Mouse (Mus musculus) liver, embryonic 18 days (tissue): ENCODE results near the gene Gm28891. TPM values are rescaled to one million over a fixed set of nuclear protein-coding genes. Genes with fewer than 3 reads are reported as not detected.

Experiments used
- polyA plus RNA-seq: library from polyadenylated mRNA; depleted of rRNA; stranded (reverse); fragments of >200 nt; gene quantifications from 2 replicates; pipeline ENCODE4 v1.2.3, GENCODE M21; 2012; rRNA removed

The Gm28891 gene
- not detected in 2 replicates for polyA plus RNA-seq

DNA sequence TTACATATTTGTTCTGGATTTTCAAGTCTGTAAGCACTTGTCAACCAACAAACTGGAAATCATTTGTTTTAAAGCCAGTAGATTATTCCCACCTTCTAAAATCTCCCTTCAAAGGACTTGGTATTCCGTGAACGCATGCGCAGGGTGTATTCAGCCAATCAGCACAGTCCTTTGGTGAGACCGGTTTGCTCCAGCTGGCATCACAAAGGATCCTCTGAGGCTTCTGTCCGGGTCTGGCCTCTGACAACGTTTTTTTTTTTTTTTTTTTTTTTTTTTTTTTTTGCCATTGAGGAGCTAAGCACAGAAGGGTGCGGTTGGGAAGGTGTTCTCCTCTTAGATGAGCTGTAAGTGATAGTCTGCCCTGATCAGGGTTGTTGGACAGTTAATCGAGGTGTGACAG is at the start of gene Gm28891:
Gene Gm28891 (plus strand): TSS at position 301 of the 400 bp plus-strand sequence.

